Mouse (Mus musculus) layer of hippocampus, adult 9-11 months (tissue): Measurements from ENCODE around the gene Nkx2-3.

ENCODE experiments used
- DNase-seq: peaks from one replicate; pipeline ENCODE4 v3.0.0; 2022

The Nkx2-3 gene

GRCm38 (mm10) chr19:43605666-43606551, 6.2 kb upstream of the Nkx2-3 start:
- DNase-seq = no peak

DNA sequence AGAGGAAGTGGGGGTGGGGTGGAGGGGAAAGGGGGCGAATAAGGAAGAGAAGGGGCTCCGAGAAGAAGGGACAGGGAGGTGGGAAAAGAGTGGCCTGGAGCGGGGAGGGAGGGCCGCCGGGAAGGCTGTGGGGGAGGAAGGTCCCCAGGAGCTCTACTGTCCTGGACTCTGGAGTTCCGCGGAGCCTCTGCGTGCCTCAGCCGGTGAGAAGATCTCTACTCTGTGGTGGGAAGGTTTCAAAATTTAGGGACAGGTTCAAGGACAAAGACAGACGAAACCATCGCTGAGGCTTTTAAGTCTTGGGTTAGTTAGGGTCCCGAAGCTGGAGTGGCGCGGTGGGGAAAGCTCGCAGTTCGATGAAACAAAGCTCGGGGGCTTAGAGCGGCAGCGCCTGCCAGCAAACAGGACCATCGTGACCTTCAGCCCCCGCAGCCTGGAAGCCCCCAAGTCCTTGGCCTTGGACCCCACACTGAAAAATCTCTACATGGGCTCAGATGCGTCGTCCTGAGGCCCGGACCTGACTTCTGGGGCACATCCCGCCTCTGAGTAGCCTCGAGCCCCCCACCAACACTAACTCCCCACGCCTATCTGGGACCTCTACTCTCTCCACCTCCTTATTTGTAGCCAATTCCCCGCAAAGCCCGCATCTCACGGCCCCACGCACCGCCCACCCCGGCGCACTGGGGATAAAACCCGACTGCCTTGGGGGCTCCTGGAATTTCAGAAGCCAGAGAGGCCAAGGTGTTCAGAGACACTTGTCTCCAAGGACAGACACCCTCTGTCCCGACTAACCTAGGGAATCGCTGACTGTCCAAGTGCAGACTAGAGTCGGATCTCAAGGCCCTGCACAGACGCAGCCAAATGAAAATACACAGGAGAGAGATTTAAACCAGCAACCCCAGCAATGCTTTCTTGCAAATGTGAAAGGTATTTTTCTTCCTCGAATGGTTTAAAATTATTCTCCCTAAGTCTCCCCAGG, 5.3 kb upstream of the Nkx2-3 start:
- DNase-seq = no peak

- DNase-seq = no peak
Observed at GRCm38 (mm10) chr19:43607842-43608680, 4.1 kb upstream of the Nkx2-3 start.

DNA sequence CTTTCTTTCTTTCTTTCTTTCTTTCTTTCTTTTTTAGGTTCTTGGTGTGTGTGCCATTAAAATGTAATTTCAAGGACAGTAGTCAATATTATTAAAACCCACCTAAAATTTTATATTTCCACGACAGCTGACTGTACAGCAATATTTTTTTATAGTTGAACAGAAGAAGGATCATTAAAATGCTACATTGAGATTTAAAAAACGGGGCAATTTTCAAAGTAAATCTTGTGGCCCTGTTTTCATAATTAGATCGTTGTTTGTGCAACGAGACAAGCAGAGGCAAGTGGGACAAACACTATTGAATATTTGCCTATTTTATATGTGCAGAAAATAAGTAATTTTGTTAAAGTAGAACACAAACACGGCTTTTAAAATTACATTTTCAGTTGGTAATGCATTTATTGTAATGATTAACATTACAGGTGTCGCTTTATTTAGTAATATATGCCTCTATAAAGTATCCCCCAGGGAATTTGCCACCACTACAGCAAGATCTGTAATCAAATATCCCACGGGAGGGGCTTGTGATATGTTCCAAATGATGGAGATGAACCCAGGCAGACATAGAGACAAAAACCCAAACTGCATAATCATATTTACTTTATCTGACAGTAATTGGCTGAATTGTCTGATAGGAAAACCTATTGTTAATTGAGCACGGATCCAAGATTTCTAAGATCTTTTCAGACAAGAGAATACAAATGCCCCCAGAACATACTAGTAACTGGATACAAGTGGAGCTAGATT, 3.2 kb upstream of the Nkx2-3 start:
- DNase-seq = no peak

DNA sequence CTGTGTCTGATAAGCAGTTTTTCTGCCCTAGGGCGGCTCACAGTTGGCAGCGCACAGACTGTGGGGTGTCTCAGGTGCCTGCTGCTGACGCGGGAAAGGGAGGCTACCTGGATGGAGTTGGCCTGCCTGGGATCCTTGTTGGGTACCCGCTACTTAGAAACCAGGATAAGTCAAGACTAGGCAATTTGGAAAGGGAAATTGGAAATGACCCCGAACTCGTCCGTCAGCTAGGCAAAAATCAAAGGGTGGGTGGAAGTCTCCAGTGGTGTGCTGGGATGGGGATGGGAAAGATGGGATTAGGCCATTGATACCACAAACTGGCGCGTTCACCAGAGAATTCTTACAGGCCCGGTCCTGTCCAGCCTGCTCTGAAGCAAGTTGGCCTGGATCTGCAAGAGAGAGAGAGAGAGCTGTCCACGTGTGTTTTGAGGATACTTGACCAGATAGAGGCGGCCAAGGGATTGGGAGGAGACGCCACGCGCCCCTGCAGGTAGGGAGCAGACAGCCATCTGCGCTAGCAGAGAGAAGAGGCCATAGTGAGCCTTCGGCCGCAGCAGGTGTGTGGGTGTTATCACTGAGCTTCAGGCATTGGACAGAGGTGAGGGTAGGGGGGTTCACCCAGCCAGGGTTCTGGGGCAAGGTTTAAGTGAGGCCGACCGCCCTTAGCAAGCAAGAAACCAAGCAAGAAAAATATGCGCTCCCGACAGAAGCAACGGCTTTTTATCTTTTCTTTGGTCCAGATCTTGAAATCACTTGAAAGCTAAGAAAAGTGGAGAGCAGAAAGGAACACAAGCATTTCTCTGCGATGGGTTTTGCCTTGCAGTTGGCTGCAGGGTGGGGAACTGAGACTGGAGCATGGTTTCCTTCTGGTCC, 2.4 kb upstream of the Nkx2-3 start:
- DNase-seq = no peak

GRCm38 (mm10) chr19:43610341-43610848, 1.7 kb upstream of the Nkx2-3 start:
- no peak for DNase-seq

GRCm38 (mm10) chr19:43611110-43611509, 1.0 kb upstream of the Nkx2-3 start:
- no peak for DNase-seq

- DNase-seq = no peak
Observed at GRCm38 (mm10) chr19:43611561-43611960, 564 bp upstream of the Nkx2-3 start.

DNA sequence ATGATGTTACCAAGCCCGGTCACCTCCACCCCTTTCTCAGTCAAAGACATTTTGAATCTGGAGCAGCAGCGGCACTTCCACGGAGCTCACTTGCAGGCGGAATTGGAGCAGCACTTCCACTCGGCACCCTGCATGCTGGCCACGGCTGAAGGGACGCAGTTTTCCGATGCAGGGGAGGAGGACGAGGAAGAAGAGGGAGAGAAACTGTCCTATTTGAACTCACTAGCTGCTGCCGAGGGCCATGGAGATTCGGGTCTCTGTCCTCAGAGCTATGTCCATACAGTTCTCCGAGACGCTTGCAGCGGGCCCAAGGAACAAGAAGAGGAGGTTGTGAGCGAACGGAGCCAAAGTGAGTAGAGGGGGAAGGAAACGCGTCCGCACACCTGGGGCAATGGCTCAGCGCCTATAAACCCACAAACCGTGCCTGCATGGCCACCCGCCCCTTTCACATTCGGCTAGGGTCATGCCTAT, 411 bp downstream of the Nkx2-3 start:
- DNase-seq = no peak

GRCm38 (mm10) chr19:43613293-43614130, 1.4 kb downstream of the Nkx2-3 start:
- DNase-seq = no peak

DNA sequence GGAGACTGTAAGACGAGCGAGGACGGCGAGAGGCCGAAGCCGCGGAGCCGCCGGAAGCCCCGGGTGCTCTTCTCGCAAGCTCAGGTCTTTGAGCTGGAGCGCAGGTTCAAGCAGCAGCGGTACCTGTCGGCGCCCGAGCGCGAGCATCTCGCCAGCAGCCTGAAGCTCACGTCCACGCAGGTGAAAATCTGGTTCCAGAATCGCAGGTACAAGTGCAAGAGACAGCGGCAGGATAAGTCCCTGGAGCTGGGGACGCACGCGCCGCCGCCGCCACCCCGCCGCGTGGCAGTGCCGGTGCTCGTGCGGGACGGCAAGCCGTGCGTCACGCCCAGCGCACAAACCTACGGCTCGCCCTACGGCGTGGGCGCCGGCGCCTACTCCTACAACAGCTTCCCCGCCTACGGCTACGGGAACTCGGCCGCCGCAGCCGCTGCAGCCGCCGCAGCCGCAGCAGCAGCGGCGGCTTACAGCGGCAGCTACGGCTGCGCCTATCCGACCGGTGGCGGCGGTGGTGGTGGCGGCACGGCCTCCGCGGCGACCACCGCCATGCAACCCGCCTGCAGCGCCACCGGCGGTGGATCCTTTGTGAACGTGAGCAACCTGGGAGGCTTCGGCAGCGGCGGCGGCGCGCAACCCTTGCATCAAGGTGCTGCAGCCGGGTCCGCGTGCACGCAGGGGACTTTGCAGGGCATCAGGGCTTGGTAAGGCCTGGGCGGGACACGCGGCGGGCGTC, 2.4 kb downstream of the Nkx2-3 start:
- no peak for DNase-seq

DNA sequence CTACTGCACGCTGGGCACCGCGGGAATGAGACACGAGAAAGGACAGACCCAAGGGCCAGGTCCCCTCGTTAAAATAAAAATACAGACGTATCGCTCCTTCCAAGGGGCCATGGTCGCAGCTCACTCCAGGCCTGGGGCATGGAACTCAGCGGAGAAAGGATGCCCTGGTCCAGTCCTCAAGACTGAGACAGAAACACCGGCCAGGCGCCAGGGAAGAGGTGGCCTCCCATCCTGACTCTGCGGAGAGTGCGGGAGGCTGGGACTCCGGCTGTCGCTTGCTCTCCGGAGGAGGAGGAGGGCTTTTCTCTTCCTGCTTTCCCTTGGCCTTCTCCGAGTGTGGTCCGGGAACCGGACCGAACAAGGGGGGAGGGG, 2.9 kb downstream of the Nkx2-3 start:
- no peak for DNase-seq

- DNase-seq = no peak
Observed at GRCm38 (mm10) chr19:43615571-43616414, 3.7 kb downstream of the Nkx2-3 start.

GRCm38 (mm10) chr19:43616415-43616861, 4.3 kb downstream of the Nkx2-3 start:
- DNase-seq = no peak

DNA sequence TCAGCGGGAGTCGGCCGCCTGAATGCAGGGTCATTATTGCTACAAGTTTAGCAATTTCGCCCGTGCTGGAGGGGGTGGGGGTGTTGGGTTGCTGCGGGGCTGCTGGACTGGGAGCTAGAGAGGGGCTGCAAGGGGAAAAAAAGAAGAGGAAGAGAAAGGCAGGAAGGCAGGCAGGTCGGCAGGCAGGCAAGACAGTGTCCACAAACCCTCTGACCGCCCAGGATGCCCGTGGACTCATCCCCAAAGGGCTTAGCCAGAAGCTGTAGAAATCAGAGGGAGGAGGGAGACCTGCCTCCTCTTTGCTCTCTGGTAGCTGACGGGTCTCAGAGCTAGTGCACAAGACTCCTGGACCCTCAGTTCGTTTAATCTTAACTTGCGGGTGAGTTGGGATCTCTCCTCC, 4.8 kb downstream of the Nkx2-3 start:
- no peak for DNase-seq

DNA sequence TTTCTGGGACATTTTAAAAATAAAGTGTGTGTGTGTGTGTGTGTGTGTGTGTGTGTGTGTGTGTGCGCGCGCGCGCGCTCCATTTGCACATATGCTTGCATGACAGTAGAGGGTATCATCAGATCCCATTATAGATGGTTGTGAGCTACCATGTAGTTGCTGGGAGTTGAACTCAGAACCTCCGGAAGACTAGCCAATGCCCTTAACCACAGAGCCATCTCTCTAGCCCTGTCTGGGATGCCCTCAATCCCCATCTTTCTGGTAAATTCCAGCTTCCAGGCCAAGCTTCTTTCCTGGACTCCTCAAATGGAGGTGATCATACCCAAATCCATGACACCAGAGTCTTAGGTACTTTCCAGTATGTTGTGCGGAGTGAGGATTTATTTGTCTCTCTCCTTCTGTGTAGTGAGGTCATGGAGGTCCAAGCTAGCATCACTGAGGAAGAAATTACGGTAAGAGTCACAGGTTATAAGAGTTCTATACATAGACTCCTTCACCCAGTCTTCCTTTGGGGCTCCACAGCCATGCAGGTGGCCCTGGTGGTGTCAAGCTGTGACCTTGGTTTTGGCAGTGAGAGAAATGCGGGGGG, 5.7 kb downstream of the Nkx2-3 start:
- DNase-seq = no peak

GRCm38 (mm10) chr19:43618505-43619030, 6.4 kb downstream of the Nkx2-3 start:
- DNase-seq = no peak
